Mouse (Mus musculus) lung, postnatal 10 days (tissue): Measurements from ENCODE around the gene Ankrd17.

ENCODE experiments used
- DNase-seq: peaks from one replicate; pipeline ENCODE4 v3.0.0; 2021

The Ankrd17 gene

DNA sequence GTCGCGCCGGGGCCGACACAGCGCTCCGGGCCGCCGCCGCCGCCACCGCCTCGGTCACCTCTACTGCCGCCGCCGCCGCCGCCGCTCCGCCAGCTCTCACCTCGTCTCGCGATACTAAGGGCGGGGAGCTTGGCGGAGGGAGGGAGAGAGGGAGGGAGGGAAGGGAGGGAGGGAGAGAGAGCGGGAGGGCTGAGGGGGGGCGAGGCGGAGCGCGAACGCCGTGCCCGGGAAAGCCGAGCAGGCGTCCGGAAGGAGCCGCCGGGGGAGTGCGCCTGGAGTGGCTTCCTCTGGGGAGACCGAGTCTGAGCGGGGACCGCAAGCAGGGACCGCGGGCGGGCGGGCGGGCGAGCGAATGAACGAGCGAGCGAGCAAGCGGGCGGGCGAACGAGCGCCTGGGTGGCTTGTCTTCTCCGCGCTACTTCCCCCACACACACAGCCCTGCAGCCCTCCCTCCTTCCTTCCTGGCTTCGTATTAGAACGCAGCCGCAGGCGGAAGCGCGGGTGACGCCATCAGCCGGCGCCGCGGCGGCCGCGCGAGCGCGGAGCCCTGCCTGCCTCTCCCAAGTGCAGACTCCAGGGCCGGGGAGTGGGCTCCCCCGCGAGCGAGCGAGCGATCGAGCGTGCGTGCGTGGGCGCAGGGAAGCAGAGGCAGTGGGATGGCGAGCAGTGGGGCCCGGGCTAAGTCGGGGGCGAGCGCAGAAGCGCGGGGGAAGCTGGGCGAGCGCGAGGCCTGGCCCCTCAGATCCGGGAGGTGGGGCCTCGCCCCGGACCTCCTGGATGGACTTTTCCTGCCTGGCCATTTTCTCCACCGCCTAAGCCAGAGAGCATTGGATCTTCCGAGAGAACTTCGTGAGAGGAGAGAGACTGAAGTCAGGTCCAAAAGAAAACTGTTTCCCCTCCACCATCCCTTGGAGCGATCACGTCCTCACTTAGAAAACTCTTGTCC is at the start of gene Ankrd17:
Ankrd17 (minus strand) TSS at position 457 of the 946 bp plus-strand sequence.
- DNase-seq: peak; percentile 93

DNA sequence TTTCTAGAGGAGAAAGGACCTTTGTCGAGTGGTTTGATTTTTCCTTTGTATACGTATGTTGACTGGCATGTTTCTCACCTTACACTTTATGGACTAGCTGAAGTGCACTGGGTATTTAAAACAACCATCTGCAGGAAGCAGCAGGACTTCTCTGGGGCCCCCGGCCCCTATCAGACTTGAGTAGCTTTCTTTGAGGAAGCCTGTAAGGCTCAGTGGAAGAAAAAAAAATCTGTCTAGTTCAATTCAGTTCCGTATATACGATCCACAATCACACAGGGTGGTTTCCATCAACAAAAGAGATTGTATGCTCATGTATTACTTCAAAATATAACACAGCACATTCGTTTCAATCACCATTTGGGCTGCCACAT is 48.5 kb upstream of the Ankrd17 start:
- DNase-seq: no peak

DNA sequence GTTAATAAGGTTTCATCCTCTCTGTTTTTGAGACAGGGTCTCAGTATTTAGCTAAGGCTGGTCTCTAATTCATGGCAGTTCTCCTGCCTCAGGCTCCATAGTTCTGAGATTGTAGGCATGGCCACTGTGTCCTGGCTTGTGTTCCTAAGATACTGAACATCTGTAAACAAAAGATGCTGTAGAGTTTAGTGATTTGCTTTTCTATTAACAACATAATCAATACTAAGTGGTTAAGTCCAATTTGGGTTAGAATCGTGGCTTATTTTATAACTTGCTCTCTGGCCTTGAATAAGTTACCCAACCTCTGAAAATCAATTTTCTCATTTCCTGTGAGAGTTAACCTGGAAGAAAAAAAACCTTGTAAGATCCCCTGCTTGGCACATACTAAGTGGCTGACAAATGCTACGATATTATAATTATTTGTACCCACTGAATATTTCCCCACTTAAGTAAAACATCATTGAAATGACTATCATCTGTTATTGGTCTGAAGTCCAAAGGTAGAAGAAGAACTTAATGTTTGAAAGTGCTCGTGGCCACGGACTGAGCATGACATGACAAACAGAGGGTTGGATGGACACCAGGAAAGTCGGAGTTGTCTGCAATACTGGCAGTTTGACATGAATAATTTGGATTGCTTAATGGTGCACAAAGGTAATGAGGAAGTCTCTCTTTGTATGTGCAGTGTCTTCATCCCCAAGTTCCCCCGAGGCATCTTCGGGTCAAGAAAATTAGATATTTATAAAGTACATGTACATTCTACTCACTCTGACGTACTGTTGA is 48.0 kb upstream of the Ankrd17 start:
- DNase-seq: no peak

DNA sequence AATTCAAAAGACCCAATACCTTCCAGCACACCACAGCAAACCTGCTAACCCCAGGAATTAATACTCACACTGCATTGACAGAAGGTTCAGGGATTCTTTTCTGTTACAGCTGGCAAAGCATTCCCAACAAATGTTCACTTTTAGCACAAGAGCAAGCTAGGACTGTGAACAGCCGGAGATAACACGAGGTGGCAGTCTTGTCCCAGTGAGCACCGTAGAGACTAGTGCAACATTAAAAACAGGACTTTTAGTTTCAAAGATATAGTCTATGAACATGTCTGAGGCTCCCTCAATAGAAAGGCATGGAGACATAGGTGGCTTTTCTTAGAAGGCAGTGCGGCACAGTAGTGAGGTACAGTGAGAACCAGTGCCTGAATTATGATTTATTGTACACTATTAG is 38.8 kb upstream of the Ankrd17 start:
- DNase-seq: peak; percentile 58

DNA sequence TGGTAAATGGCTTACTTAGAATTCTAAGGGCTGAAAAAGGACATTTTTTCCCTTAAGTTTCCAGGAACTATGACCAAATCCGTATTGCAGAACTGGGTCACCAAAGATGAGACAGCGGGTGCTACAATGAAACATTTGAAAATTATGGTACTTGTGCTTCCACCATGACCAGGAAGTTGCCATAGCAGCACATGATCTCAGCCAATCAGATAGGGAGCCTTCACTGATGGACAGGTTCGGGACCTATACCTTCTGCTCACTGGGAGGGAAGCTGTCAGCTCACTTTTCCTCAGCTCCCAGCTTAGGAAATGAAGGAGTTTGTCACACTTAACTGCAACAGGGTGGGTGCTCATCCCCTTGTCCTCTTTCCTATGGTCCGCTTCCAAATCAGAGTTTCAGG is 30.4 kb upstream of the Ankrd17 start:
- DNase-seq: no peak

DNA sequence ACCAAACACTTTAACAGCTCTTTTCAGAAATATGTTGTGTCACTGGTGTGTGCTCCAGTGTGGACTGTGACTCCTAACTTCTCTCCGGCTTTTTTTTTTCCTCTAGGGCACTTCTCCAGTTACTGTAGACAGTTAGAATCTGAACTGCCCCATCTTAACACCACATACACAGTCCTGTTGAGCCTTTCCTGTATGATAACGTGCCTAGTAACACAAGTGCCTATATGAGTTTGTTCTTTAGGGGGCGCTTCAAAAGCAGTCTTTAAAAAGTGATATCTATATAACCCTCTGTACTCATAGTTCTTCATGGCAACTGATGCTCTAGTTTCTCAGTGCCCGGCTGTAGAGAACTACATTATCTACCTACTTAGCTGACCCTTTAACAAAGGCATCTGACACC is 27.9 kb upstream of the Ankrd17 start:
- no peak for DNase-seq

DNA sequence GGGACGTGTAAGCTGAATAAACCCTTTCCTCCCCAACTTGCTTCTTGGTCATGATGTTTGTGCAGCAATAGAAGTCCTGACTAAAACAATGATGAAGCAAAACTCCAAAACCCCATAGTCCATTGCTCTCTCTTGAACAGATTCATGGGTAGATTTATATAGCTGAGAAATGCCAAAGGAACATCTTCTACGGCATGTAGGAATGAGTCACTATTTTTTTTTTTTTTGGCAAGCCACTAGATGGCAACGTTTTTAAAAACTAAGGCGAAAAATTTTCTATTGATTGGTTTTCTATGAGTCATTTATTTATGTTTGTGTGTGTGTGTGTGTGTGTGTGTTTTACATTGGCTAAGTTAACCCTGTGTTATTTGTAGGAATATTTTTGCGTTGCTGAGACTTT is 27.4 kb upstream of the Ankrd17 start:
- DNase-seq: no peak

DNA sequence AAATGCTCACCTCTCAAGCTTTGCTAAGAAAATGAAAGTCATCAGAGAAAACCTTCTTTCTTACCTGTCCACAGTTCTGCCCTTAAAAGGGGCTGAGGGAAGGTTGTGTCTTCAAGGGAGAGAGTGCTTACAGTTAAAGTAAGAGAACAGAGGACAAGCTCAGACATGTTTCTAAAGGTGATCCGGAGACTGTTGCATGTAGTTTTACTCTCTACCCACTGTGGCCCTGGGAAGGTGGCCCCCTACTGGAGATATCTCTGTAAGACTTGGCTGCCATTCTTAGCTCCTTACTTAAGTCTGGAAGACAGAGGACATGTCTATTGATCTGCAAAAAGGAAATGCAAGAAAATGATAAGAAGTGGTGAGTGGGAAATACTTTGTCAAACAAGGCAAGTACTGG is 16.7 kb upstream of the Ankrd17 start:
- peak; percentile 13 for DNase-seq

DNA sequence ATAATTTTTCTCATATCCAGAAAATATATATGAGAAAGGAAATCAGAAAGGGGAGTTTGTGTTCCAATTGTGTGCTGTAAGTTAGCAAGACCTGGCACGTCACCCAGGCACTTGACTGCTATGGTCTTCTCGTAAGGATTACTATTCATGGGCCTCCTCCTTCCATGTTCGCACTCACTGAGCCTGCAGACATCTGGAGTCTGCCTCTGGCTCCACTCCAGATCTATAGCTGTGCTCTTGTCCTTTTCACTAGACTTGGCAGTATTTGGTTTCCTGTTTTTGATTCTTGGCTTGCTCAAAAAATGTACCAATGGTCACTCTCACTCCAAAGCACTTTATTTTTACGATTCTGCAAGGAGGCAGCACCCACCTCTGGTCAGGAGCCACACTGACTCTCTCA is 15.1 kb upstream of the Ankrd17 start:
- no peak for DNase-seq

DNA sequence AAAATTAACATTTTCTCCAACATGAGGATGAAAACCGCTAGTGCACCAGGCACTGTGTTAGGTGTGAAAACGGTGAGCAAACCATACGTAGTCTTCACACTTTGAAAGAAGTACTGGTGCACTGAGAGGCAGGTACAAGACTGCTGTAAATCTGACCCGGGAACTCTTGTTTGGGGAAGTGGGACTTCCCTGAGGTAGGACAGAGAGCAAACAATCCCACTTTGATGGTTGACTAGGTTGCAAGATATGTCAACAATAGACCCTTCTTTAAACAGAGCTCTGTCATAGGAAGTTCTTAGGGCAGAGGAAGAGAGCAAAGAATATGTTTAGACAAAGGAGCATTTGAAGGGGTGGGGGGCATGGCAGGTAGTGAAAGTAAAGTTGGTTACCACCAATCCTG is 7.3 kb upstream of the Ankrd17 start:
- DNase-seq: no peak

DNA sequence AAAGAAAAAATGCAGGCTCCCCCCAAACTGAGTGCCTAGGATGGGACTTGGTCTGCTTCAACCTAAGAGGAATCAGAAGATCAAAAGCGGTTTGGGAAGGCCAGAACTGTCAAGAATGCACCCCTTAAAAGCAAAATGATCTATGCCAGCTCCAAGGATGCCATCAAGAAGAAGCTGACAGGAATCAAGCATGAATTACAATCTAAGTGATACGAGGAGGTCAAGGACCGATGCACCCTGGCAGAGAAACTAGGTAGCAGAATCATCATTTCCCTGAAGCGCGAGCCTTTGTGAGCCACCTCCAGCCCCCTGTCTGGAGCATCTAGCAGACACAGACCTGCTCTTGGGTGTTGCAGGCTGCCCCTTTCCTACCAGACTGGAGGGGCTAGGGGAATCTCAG is 4.0 kb upstream of the Ankrd17 start:
- no peak for DNase-seq

DNA sequence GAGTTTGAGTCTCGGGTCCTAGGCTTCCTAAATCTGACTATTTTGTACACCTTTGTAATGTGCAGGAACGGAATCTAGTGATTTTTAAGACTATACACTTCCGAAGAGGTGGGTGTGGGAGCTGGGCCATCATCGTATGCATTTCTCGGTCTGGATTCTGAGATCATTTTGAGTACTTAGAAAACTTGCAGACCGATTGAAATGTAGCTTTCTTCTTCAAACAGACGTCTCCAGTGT is 608 bp upstream of the Ankrd17 start, which contains the start of gene Gm9958:
Gm9958 (plus strand) TSS at position 138 of the 237 bp plus-strand sequence.
- no peak for DNase-seq

DNA sequence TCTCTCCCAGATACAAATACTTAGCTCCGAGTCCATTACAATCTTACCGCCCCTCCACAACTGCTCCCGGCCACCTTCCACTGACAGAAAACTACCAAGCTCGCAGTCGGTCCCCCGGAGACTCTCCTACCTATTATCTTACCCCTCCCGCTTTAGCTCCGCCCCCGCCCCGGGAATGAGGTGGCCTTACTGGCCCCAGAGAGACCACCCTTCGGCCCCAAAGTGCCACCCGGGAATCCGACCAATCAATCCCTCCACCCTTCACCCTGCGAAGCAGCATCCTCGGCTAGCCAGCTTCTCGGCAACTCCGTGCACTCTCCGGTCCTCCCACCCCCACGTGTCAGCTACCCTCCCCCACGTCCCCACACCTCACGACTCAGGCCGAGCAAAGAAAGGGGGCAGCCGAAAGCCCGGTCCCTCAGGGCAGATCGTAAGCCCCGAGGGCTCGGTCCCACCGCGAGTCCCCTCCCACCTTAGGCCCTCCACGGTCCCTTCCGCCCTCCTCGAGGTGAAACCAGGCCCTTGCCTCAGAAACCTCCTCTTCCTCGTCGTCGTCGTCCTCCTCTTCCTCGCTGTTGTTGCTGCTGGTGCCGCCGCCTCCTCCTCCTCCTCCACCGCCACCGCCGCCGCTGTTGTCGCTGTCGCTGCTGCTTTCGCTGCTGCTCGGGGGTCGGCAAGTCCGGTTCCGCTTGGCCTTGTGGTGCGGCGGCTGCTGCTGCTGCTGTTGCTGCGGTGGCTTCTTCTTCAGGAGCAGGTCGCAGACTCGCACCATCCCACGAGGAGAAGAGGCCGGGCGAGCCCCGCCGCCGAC is 1.0 kb downstream of the Ankrd17 start:
- DNase-seq: peak; percentile 58

DNA sequence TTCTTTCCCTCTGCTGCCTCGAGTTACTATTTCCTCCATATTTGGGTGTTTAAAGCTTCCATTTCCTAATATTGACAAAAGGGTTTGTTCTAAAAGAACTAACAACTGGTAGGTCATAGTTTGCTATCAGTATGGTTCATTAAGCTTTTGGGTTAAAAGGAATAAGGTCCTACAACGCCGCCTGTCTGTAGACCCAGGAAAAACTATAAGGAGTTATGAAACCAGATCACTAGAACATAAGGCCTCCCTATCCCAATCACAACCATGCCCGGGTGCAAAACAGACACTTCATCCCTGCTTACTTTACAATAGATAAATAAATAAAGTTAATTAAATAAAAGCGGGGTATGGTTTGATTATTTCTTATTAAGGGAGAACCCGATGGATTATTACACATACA is 1.9 kb downstream of the Ankrd17 start:
- peak; percentile 88 for DNase-seq

DNA sequence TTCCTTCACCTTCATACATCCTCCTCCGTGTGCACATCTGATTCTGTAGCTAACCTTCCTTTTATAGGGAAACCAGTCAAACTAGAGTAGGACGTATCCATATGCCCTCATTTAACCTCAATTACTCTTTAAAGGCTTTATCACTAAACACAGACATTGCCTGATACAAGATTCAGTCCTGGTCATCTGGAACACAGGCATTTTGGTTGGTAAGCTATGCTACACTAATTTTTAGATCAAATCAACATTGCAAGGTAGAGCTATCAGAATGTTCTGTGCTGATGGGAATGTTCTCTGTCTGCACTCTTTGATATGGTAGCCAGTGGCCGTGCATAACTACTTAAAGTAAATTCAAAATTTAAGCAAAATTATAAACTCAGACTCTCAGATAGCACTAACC is 10.6 kb downstream of the Ankrd17 start:
- DNase-seq: no peak

DNA sequence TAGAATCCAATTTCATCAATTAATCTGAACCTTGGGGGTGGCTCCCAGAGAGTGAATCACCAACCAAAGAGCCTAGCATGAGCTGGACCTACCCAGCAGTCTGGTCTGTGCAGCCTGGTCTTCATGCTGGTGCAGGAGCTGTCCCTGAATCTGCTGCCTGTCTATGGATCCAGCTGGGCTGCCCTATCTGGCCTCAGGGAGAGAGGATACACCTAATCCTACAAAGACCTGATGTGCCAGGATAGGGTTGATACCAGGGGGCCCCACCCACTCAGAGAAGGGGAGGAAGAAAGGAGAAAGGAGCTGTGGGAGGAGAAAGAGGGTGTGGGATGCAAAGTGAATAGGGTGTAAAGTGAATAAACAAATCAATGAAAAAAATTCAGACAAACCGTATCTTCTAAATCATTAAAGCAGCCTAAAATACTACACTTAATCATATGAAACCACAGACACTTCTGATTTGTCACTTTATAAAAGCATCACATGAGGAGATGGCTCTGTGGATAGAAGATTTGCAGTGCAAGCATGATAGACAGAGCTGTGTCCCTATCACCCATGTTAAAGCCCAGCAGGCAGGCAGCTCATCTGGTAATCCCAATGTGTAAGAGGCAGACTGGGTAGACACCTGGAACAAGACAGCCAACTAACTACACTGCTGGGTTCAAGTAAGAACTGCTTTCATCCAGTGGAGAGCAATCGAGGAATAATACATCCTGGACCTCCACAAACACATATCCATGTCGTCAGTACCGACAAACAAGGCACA is 12.6 kb downstream of the Ankrd17 start:
- DNase-seq: no peak

DNA sequence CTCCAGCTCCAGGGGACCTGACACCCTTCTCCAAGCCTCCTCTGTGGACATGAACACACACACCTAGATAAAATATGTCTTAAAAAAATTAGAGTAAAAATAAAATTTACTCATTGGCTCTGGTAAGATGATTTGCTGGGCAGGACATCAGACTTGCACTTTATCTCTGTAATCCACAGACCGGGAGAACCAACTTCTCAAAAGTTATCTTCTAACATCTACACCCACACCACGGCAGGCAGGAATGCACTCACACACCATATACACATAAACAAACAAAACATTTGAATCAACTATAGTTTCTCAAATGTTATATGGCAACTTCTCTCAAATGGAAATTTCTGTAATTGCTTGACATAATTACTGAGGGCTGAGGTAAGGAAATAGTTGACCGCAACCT is 19.5 kb downstream of the Ankrd17 start:
- no peak for DNase-seq

DNA sequence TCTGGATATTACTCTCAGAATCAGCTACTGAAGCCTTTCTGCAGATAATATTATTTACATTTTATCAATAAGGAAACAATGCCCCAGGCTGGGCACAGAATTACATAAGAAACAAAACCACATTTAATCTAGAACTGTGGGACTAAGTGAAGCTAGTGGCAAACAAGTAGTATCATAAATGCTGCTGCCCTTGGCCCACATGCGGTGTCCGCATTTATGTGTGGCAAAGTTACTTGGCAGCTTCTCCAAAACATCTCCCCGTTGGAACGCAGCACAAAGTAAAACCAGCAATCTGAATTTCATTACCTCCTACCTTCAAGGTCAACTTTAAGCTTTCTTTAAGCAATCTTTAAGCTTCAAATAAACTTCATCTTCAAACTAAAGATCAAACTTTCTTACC is 25.5 kb downstream of the Ankrd17 start:
- no peak for DNase-seq

DNA sequence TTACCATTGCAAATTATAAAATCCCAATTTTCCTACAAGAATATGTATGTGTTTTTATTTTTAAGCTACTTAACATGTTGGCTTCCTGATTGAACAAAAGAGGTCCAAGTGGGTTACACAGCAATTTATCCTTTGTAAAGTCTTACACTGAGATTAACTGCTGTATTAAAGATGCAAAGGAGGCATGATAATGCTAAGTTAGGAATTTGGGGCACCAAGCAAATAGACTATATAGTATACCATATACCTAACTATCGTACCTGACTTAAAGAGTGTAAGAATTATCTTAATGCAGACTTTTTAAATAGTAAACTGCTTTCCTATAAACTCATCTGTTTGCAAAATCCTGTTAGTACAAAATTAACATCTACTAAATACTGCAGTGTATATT is 26.4 kb downstream of the Ankrd17 start:
- no peak for DNase-seq

DNA sequence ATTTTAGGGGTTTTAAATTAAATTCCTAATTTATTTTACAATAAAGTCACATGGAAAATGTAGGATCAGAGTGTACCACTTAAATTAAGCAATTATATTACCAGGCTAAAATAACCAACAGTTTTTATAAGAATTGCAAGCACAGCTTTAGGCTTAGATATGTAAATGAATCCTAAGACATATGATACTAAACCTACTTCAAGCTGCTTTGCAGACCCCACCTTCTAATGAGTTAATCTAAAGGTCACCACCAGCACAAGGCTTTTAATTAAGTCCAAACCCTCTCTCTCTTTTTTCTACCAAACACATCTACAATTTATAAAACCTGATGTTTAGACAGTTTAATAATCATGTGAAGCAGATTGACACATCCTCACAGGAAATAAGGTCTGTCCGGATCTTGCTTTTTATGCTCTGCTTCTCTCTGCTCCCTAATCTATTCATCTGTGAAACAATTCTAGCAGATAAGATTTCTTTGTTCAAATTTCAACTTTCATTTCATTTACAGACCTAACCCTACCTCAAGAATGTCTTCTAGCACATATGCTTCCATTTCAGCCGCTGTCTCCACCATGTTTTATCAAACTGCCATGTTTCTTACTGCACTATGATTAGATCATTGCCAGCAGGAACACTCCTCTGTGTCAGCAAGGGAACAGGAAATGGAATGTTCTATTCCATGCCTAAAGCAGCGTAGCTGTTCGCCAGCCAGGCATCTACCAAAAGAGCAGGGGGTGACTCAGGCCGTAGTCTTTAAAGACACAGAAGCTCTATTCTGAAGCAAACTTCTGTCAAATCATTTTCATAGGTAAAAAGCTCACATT is 27.0 kb downstream of the Ankrd17 start:
- DNase-seq: peak; percentile 76

DNA sequence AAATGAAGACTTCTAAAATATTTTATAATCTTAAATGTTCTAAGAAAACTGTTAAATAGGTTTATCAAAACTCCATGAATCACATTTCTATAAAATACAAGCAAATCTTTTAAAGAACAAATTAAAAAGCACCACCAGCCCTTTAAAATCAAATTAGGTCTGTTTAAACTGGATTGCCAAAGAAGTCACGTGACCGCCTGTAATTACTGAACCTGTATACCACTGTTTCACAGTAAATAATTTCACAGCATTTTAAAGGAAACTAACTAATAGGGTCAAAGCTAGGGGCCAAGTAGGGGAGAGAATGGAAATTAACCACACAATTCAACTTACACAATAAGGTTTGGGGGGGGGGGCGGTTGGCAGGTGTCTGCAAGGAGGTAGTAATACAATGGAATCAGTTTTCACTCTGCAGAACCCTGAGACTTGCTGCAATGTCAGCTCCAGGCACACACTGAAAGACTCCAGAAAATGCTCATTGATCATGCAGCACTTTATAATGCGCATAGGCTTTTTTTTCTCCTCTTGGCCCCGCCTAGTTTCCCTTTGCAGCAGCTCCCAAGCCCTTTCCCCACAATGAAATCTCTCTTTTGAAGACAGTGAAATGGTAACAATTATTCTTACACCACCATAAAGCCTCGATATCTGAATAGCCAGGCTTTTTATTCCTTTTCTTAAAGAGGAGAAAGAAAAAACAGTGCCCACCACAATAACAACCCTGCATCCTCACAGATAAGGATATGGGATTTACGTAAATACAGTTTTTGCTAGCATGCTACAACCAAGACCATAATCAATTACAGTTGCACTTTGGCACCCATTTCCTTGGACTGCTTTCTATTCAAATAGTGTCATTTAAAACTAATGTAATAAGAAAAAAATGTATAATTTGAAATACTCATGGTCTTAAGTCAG is 27.9 kb downstream of the Ankrd17 start:
- no peak for DNase-seq
